Mouse (Mus musculus): ENCODE measurements around the gene Dop1b.

DNA sequence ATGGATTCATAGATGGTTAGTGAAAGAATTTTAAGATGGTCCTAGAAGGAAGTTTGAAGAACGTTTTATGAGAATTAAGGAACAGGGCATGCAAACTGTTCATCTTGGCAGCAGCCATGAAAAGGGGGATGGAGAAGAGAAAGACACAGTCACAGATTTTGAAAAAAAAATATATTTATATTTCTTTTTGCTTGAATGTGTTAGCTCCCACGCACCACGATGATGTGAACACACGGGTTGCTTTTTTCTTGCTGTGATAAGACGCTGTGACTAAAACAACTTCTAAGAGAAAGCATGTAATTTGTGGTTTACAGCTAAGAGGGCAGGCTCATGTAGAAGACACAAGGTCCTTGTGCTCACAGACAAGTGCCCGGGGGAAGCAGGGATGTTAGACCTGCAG is 115.2 kb downstream of the Dop1b start:
- TF ChIP-seq USF1 (IDR thresholded peaks at IDR 0.05; ENCODE audit: low read depth) (no peak), SRF (IDR thresholded peaks at IDR 0.05; ENCODE audit: control insufficient read depth, insufficient read length, low read depth) (no peak), MYOG (IDR thresholded peaks at IDR 0.05; ENCODE audit: control insufficient read depth in 1 of 3, insufficient read depth in 1 of 3, insufficient read length in 2 of 3, low read depth in 2 of 3) (no peak), TCF12 (IDR thresholded peaks at IDR 0.05; ENCODE audit: insufficient read depth, poor library complexity, severe bottlenecking) (no peak), REST (IDR thresholded peaks at IDR 0.05; ENCODE audit: insufficient read depth, insufficient read length) (no peak), POLR2A (IDR thresholded peaks at IDR 0.05; ENCODE audit: insufficient read length, low read depth) (no peak), MYOD1 (IDR thresholded peaks at IDR 0.05; ENCODE audit: control insufficient read depth in 1 of 3, insufficient read length in 2 of 3, low read depth in 2 of 3) (no peak), E2F4 (IDR thresholded peaks at IDR 0.05; ENCODE audit: insufficient read depth) (no peak), TCF3 (IDR thresholded peaks at IDR 0.05; ENCODE audit: insufficient read length, low read depth) (no peak), POLR2AphosphoS2 (IDR thresholded peaks at IDR 0.05; ENCODE audit: insufficient read length, low read depth) (no peak), MAX (IDR thresholded peaks at IDR 0.05; ENCODE audit: low read depth) (no peak), CEBPB (IDR thresholded peaks at IDR 0.05; ENCODE audit: insufficient read depth, poor library complexity, severe bottlenecking) (no peak)

Data from myocyte (in vitro differentiated cells).